Mouse (Mus musculus): Measurements from ENCODE around the gene Mrpl57. TPM values are rescaled to one million over a fixed set of nuclear protein-coding genes. Genes with fewer than 3 reads are reported as not detected.
A peak's percentile ranks its signal among the peaks of the same experiment; 100 is the strongest.
"Not testable (repeated sequence)": the region's sequence is repeated elsewhere in the genome, so short reads cannot be mapped to it uniquely, and the experiment has no call there.

Gene Mrpl57
- polyA plus RNA-seq, 1 experiment from 2014 or later, result 220 TPM

- DNase-seq (ENCODE audit: low spot score), result no peak
- TF ChIP-seq CTCF (IDR thresholded peaks at IDR 0.05; ENCODE audit: low read depth) (no peak), EP300 (optimal IDR thresholded peaks at IDR 0.05) (no peak)
- no peak for ATAC-seq (ENCODE audit: low FRiP score, low TSS enrichment)
- 78% methylated on average over 3 of the region's 3 CpGs for WGBS
- Histone ChIP-seq H3K4me2 (replicated peaks; ENCODE audit: low read depth) (no peak overlapping the region), H3K9me3 (ENCODE audit: control insufficient read depth, low read length) (no peaks in the 10 kb centered on the region), H3K4me1 (replicated peaks; ENCODE audit: control insufficient read depth, insufficient read depth) (no peaks in the 10 kb centered on the region), H3K27me3 (ENCODE audit: control insufficient read depth, insufficient read depth, low read length) (no peaks in the 10 kb centered on the region), H3K4me3 (ENCODE audit: low read depth, low read length) (no peak overlapping the region), H3K36me3 (ENCODE audit: control insufficient read depth, insufficient read depth, low read length) (no peaks in the 10 kb centered on the region; the same call in 1 of the 2 replicates), H3K9ac (ENCODE audit: low read length) (no peak overlapping the region), H3K27ac (replicated peaks) (no peak overlapping the region)
Observed at GRCm38 (mm10) chr14:57850330-57850729, 24.3 kb downstream of the Mrpl57 start.

DNA sequence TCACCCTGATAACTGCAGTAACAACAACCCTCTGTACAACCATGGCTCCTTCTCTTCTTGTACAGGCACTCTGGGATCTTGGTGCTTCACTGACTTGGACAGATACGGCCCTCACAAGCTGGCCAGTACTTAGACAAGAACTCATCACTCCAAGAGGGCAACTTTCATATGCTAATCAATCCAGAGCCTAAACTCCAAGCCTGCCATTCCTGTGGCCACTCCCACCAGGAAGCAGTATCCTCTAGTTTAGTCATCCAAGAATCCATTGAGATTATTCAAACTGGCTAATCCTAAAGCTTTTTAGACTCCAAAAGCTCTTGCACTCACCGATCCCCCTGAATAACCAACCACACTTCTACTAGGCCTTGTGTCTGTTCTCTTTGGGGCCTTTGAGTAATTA lies 26.9 kb downstream of the Mrpl57 start:
- H3K36me3 ChIP-seq (ENCODE audit: control insufficient read depth, insufficient read depth, low read length), result no peaks in the 10 kb centered on the region; the same call in 1 of the 2 replicates
- no peak for TF ChIP-seq EP300 (optimal IDR thresholded peaks at IDR 0.05)
- TF ChIP-seq CTCF (IDR thresholded peaks at IDR 0.05; ENCODE audit: low read depth), result no peak
- no peaks in the 10 kb centered on the region for H3K4me1 ChIP-seq (replicated peaks; ENCODE audit: control insufficient read depth, insufficient read depth)
- no peak overlapping the region for H3K4me3 ChIP-seq (ENCODE audit: low read depth, low read length)
- H3K27me3 ChIP-seq (ENCODE audit: control insufficient read depth, insufficient read depth, low read length), result no peaks in the 10 kb centered on the region
- no peak overlapping the region for H3K9ac ChIP-seq (ENCODE audit: low read length)
- DNase-seq (ENCODE audit: low spot score) (no peak), ATAC-seq (ENCODE audit: low FRiP score, low TSS enrichment) (no peak)
- H3K4me2 ChIP-seq (replicated peaks; ENCODE audit: low read depth), result no peak overlapping the region
- H3K9me3 ChIP-seq (ENCODE audit: control insufficient read depth, low read length), result no peaks in the 10 kb centered on the region
- no peak overlapping the region for H3K27ac ChIP-seq (replicated peaks)
- 80% methylated on average over 2 of the region's 2 CpGs for WGBS

- H3K4me3 ChIP-seq (ENCODE audit: low read depth, low read length); H3K9me3 ChIP-seq (ENCODE audit: control insufficient read depth, low read length); H3K36me3 ChIP-seq (ENCODE audit: control insufficient read depth, insufficient read depth, low read length); H3K4me1 ChIP-seq (replicated peaks; ENCODE audit: control insufficient read depth, insufficient read depth); ATAC-seq (ENCODE audit: low FRiP score, low TSS enrichment); H3K27me3 ChIP-seq (ENCODE audit: control insufficient read depth, insufficient read depth, low read length); H3K9ac ChIP-seq (ENCODE audit: low read length); DNase-seq (ENCODE audit: low spot score); H3K27ac ChIP-seq (replicated peaks); H3K4me2 ChIP-seq (replicated peaks; ENCODE audit: low read depth): not testable (repeated sequence)
- TF ChIP-seq CTCF (IDR thresholded peaks at IDR 0.05; ENCODE audit: low read depth), result peak; percentile 38
Observed at GRCm38 (mm10) chr14:57856037-57856436, 30.0 kb downstream of the Mrpl57 start.

GRCm38 (mm10) chr14:57858601-57859000 lies 32.6 kb downstream of the Mrpl57 start:
- H3K4me2 ChIP-seq (replicated peaks; ENCODE audit: low read depth), result no peak overlapping the region
- 86% methylated on average over 2 of the region's 2 CpGs for WGBS
- no peak for ATAC-seq (ENCODE audit: low FRiP score, low TSS enrichment)

DNA sequence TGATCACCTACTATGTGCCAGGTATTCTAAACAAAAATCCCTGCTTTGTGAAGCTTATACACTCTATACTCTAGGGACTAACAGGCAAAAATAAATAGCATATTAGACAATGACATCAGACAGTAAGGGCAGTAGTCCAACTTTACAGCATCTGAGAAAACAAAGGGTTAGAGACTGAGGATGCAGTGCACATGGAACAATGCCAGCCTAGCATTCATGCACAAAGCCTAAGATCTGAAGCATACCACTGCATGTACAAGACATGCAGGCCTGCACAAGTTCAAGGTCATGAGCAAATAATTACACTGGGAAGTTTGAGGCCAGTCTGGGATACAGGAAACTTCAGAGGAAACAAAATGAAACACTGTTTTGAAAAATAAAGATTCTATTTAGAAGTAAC lies 33.5 kb downstream of the Mrpl57 start:
- no peak overlapping the region for H3K4me2 ChIP-seq (replicated peaks; ENCODE audit: low read depth)
- ATAC-seq (ENCODE audit: low FRiP score, low TSS enrichment) (no peak), DNase-seq (ENCODE audit: low spot score) (no peak)
- no peaks in the 10 kb centered on the region for H3K9me3 ChIP-seq (ENCODE audit: control insufficient read depth, low read length)
- H3K36me3 ChIP-seq (ENCODE audit: control insufficient read depth, insufficient read depth, low read length), result peaks cover 1% of the 10 kb centered on the region
- H3K9ac ChIP-seq (ENCODE audit: low read length), result no peak overlapping the region
- no peaks in the 10 kb centered on the region for H3K4me1 ChIP-seq (replicated peaks; ENCODE audit: control insufficient read depth, insufficient read depth)
- H3K27me3 ChIP-seq (ENCODE audit: control insufficient read depth, insufficient read depth, low read length), result no peaks in the 10 kb centered on the region
- TF ChIP-seq EP300 (optimal IDR thresholded peaks at IDR 0.05) (no peak), CTCF (IDR thresholded peaks at IDR 0.05; ENCODE audit: low read depth) (no peak)
- H3K27ac ChIP-seq (replicated peaks), result no peak overlapping the region
- H3K4me3 ChIP-seq (ENCODE audit: low read depth, low read length), result no peak overlapping the region

More at GRCm38 (mm10) chr14:57858601-57859000, 32.6 kb downstream of the Mrpl57 start:
- no peak for DNase-seq (ENCODE audit: low spot score)
- no peaks in the 10 kb centered on the region for H3K4me1 ChIP-seq (replicated peaks; ENCODE audit: control insufficient read depth, insufficient read depth)
- no peak overlapping the region for H3K9ac ChIP-seq (ENCODE audit: low read length)
- H3K36me3 ChIP-seq (ENCODE audit: control insufficient read depth, insufficient read depth, low read length), result no peaks in the 10 kb centered on the region
- H3K27ac ChIP-seq (replicated peaks), result no peak overlapping the region
- no peaks in the 10 kb centered on the region for H3K27me3 ChIP-seq (ENCODE audit: control insufficient read depth, insufficient read depth, low read length)
- H3K9me3 ChIP-seq (ENCODE audit: control insufficient read depth, low read length), result no peaks in the 10 kb centered on the region
- TF ChIP-seq EP300 (optimal IDR thresholded peaks at IDR 0.05) (no peak), CTCF (IDR thresholded peaks at IDR 0.05; ENCODE audit: low read depth) (no peak)
- no peak overlapping the region for H3K4me3 ChIP-seq (ENCODE audit: low read depth, low read length)

- WGBS, result 86% methylated on average over 4 of the region's 4 CpGs
- H3K27me3 ChIP-seq (ENCODE audit: control insufficient read depth, insufficient read depth, low read length), result no peaks in the 10 kb centered on the region
- no peaks in the 10 kb centered on the region for H3K9me3 ChIP-seq (ENCODE audit: control insufficient read depth, low read length)
- no peak for DNase-seq (ENCODE audit: low spot score)
- no peak for TF ChIP-seq CTCF (IDR thresholded peaks at IDR 0.05; ENCODE audit: low read depth)
- H3K4me3 ChIP-seq (ENCODE audit: low read depth, low read length), result no peak overlapping the region
- no peak overlapping the region for H3K4me2 ChIP-seq (replicated peaks; ENCODE audit: low read depth)
- H3K36me3 ChIP-seq (ENCODE audit: control insufficient read depth, insufficient read depth, low read length), result peaks cover 4% of the 10 kb centered on the region
- no peak overlapping the region for H3K27ac ChIP-seq (replicated peaks)
- ATAC-seq (ENCODE audit: low FRiP score, low TSS enrichment), result no peak
- no peaks in the 10 kb centered on the region for H3K4me1 ChIP-seq (replicated peaks; ENCODE audit: control insufficient read depth, insufficient read depth)
- H3K9ac ChIP-seq (ENCODE audit: low read length), result no peak overlapping the region
Observed at GRCm38 (mm10) chr14:57861987-57862412, 36.0 kb downstream of the Mrpl57 start.
